Mouse (Mus musculus) midbrain, embryonic 16.5 days (tissue): ENCODE measurements at regions not wholly inside any gene's neighbourhood (a gene's known extent, or its start where the extent isn't known, plus 50 kb on each side); places are given as distances from the start of the nearest gene placed in this dataset.
"Not testable (repeated sequence)": the region's sequence is repeated elsewhere in the genome, so short reads cannot be mapped to it uniquely, and the experiment has no call there.

ENCODE experiments used
- ATAC-seq: fragments of 200-750 bp; cut with Nextera tagmentation; 2 replicates; pipeline ENCODE4 v1.8.0; 2017; ENCODE audit warnings: moderate TSS enrichment
- H3K27ac ChIP-seq: fragments of 300-500 bp; sonication (generic); 2 replicates; pipeline ENCODE4 v1.5.1; 2014; ENCODE audit warnings: mild to moderate bottlenecking, low read length, mixed read lengths
- H3K27me3 ChIP-seq: fragments of 300-500 bp; sonication (generic); 2 replicates; pipeline ENCODE4 v1.6.1; 2014; ENCODE audit warnings: low read depth, low read length, mixed read lengths; ENCODE audit not compliant: control insufficient read depth, insufficient read depth
- H3K36me3 ChIP-seq: fragments of 300-500 bp; sonication (generic); 2 replicates; pipeline ENCODE4 v1.6.1; 2014; ENCODE audit warnings: mild to moderate bottlenecking, low read length, moderate library complexity, mixed read lengths; ENCODE audit not compliant: control insufficient read depth, insufficient read depth
- H3K4me1 ChIP-seq: fragments of 300-500 bp; sonication (generic); 2 replicates; pipeline ENCODE4 v1.6.1; 2014; ENCODE audit warnings: mild to moderate bottlenecking, low read length, mixed read lengths; ENCODE audit not compliant: control insufficient read depth, insufficient read depth
- H3K4me2 ChIP-seq: fragments of 300-500 bp; sonication (generic); 2 replicates; pipeline ENCODE4 v1.6.1; 2014; ENCODE audit warnings: mild to moderate bottlenecking, low read length, mixed read lengths
- H3K4me3 ChIP-seq: fragments of 300-500 bp; sonication (generic); 2 replicates; pipeline ENCODE4 v1.5.1; 2014; ENCODE audit warnings: low read depth, mild to moderate bottlenecking, low read length, moderate library complexity, mixed read lengths
- H3K9ac ChIP-seq: fragments of 300-500 bp; sonication (generic); 2 replicates; pipeline ENCODE4 v1.6.1; 2014; ENCODE audit warnings: low read depth, low read length, mixed read lengths
- H3K9me3 ChIP-seq: fragments of 300-500 bp; sonication (generic); replicated peaks from 2 replicates; pipeline ENCODE4 v1.6.1; 2014; ENCODE audit warnings: mild to moderate bottlenecking, low read length, mixed read lengths; ENCODE audit not compliant: control insufficient read depth, poor library complexity, severe bottlenecking
- WGBS: fragments of 180-500 bp; shearing (Covaris S2); extraction: QIAGEN DNeasy Blood & Tissue Kit; methylation state at CpG from one replicate; pipeline ENCODE4 v1.1.7; 2014; 5-methylcytosine and 5-hydroxymethylcytosine counted together

DNA sequence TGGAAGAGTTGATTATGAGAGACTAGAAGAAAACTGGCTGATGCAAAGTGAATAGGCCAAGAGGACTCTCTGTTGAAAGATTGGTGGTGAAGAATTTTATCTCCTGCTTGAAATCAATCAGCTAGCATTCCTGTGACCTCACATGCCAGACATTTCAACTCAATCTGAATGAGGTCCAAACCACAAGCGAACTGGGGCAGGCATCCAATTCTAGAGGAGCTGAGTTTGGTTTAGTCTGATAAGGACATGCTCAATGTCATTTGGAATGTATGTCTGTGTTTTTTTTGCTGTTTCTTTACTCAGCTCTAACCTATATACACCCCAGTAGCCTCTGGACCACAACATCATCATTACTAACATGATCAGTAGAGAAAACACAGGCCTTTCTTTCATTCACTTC, 401.4 kb downstream of the 1190002N15Rik start:
- H3K4me1 ChIP-seq: no peaks in the 10 kb centered on the region
- no peak overlapping the region for H3K9ac ChIP-seq
- H3K4me3 ChIP-seq: no peak overlapping the region
- no peaks in the 10 kb centered on the region for H3K9me3 ChIP-seq
- no peak for ATAC-seq
- 86% methylated on average over 1 of the region's 1 CpGs for WGBS
- H3K27ac ChIP-seq: no peak overlapping the region
- no peaks in the 10 kb centered on the region for H3K27me3 ChIP-seq
- H3K4me2 ChIP-seq: no peak overlapping the region
- H3K36me3 ChIP-seq: no peaks in the 10 kb centered on the region

DNA sequence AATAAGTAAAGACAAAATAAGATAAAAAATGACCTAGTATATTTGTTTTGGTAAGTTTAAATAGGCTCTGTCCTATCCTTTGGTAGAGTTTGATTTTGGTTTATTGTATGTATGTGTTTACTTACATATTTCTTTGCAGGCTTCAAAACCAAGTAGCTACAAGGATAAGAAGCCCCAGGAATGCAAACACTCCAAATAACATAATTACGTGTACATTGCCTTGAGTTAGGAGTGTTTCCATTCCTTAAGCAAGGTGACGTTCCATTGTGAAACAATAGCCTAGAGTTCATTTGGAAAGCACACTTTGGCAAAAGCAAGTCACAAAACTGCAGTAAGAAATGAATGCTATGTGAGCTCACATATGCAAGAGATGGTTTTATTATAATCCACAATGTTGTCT, 404.2 kb downstream of the 1190002N15Rik start:
- Histone ChIP-seq H3K9me3 (no peaks in the 10 kb centered on the region), H3K4me1 (no peaks in the 10 kb centered on the region), H3K4me2 (no peak overlapping the region), H3K27me3 (no peaks in the 10 kb centered on the region), H3K27ac (no peak overlapping the region), H3K9ac (no peak overlapping the region), H3K4me3 (no peak overlapping the region), H3K36me3 (no peaks in the 10 kb centered on the region)
- ATAC-seq: no peak
- WGBS: 89% methylated on average over 2 of the region's 2 CpGs

DNA sequence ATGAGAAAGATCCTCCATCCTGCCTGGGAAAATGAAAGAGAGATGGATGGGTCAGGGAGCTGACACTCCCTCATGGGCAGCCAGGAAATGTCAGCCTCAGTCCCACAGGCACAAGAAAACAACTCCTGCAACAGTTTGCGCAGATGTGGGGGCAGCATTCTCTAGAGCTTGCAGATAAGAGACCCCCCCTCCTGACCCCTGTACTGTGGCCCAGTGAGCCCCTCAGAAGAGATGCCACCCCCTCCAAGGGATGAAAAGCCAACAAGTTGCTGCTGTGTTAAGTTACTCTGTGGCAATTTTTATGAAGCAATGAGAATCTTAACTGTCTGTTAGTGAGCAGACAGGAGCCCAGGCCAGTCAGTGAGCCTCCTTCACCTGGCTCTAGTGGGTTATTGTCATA, 406.5 kb downstream of the 1190002N15Rik start:
- no peaks in the 10 kb centered on the region for H3K4me1 ChIP-seq
- H3K4me3 ChIP-seq: no peak overlapping the region
- 85% methylated on average over 1 of the region's 1 CpGs for WGBS
- ATAC-seq: no peak
- no peaks in the 10 kb centered on the region for H3K36me3 ChIP-seq
- H3K9ac ChIP-seq: no peak overlapping the region
- H3K27me3 ChIP-seq: no peaks in the 10 kb centered on the region
- no peak overlapping the region for H3K27ac ChIP-seq
- no peaks in the 10 kb centered on the region for H3K9me3 ChIP-seq
- H3K4me2 ChIP-seq: no peak overlapping the region

DNA sequence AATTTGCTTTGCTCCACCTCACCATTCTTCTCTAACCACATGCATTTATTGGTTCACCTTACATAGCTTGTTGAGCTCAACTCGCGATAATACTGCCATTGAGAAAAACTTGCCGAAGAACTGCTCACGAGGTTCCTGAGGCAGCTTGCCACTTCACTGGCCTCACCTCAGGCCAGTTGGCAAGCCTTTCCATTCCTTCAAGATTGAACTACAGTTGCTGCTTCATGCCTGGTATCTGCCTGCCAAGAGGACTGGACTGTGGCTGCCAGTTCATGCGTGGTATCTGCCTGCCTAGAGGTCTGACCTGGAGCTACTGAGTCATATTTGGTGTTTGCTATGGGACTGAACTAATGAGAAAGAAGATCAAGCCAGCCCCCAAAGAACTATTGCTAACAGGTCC, 420.9 kb downstream of the 1190002N15Rik start:
- no peaks in the 10 kb centered on the region for H3K27me3 ChIP-seq
- H3K9ac ChIP-seq: no peak overlapping the region
- no peaks in the 10 kb centered on the region for H3K4me1 ChIP-seq
- ATAC-seq: no peak
- H3K4me2 ChIP-seq: no peak overlapping the region
- no peak overlapping the region for H3K4me3 ChIP-seq
- H3K27ac ChIP-seq: no peak overlapping the region
- H3K36me3 ChIP-seq: no peaks in the 10 kb centered on the region
- H3K9me3 ChIP-seq: no peaks in the 10 kb centered on the region
- WGBS: 96% methylated on average over 5 of the region's 5 CpGs

DNA sequence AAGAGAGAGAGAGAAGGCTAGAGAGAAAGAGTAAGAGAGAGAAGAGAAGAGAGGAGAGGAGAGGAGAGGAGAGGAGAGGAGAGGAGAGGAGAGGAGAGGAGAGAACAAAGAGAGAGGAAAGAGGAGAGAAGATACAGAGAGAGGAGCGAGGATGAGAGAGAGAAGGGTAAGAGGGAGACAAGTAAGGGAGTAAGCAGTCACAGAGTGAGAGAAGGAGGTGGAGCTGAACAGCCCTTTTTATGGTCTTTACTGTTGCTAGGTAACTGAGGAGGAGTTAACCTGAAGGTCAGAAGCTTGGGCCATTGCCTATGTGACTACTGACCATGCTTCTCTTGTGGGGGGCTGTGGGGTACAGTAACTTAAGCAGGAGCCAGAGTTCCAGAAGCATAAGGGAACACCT, 430.2 kb downstream of the 1190002N15Rik start:
- H3K4me2 ChIP-seq, H3K9ac ChIP-seq, H3K4me1 ChIP-seq, H3K9me3 ChIP-seq, H3K27me3 ChIP-seq, H3K4me3 ChIP-seq, H3K36me3 ChIP-seq, H3K27ac ChIP-seq, ATAC-seq: not testable (repeated sequence)
- WGBS: 77% methylated on average over 1 of the region's 1 CpGs

DNA sequence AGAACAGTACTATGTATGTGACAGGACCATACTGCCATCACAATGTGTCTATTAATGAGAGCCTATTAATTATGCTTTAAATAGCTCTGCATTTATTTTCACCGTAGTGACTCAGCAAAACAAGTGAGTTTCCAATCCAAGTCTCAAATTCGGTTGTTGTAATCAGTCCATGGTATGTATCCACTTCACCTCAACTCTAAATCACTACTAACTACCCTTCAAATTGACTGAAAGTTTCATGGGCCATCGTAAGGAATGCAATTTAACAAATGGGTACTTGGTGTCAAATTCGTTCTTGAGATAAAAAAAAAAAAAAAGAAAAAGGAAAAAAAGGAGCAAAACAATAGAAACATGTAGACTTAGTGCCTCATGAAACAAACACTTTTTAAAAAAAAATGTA, 433.2 kb downstream of the 1190002N15Rik start:
- Histone ChIP-seq H3K4me3 (no peak overlapping the region), H3K27ac (no peak overlapping the region), H3K9ac (no peak overlapping the region), H3K36me3 (no peaks in the 10 kb centered on the region), H3K9me3 (no peaks in the 10 kb centered on the region), H3K4me2 (no peak overlapping the region), H3K27me3 (no peaks in the 10 kb centered on the region), H3K4me1 (no peaks in the 10 kb centered on the region)
- WGBS: 93% methylated on average over 4 of the region's 4 CpGs
- ATAC-seq: no peak

DNA sequence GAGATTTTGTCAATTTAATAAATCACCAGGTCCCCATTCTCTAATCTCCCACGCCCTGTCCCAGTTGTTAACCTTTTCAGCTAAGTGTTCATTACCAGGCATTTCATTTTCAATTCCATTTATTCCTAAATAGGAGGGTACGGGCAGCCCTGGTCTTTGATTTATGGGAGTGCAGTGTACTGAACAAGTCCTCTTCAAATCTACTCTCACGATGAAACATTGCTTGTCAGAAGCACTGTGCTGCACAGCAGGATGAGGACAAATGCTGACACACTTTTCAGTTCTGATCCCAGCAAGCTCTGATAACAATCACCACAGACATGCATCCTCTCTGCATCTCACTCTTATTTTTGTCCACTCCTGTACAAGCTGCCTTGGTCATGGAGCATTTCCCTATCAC, 435.9 kb downstream of the 1190002N15Rik start:
- H3K9ac ChIP-seq: no peak overlapping the region
- H3K27me3 ChIP-seq: no peaks in the 10 kb centered on the region
- WGBS: 63% methylated on average over 3 of the region's 3 CpGs

DNA sequence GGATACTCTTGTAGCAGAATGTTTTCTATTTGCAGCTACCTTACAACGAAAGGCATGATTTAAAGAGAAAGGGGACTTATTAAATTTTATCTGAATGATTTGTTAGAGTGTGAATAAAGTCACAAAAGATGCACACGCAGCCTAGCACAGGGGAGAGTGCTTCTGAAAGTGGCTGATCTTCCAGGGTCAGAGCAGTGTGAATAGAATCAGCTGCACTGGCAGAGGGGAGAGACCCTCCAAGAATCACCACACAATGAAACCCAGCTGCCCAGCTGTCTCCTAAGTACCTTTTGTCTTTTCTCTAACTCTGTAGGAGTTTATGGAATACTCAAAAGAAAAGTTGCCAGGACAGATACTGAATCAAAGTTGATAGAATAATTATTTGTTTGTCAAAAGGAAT, 443.1 kb downstream of the 1190002N15Rik start:
- no peak overlapping the region for H3K4me3 ChIP-seq
- H3K4me2 ChIP-seq: no peak overlapping the region
- H3K27ac ChIP-seq: no peak overlapping the region
- no peak overlapping the region for H3K9ac ChIP-seq
- no peaks in the 10 kb centered on the region for H3K27me3 ChIP-seq
- no peak for ATAC-seq
- H3K4me1 ChIP-seq: 0 out of 2 replicates have a peak, but pooled peaks cover 2% of the 10 kb centered on the region
- 15% methylated on average over 2 of the region's 2 CpGs for WGBS
- no peaks in the 10 kb centered on the region for H3K9me3 ChIP-seq
- no peaks in the 10 kb centered on the region for H3K36me3 ChIP-seq

More for the DNA sequence above, 435.9 kb downstream of the 1190002N15Rik start:
- no peak for ATAC-seq
- Histone ChIP-seq H3K9me3 (no peaks in the 10 kb centered on the region), H3K4me1 (no peaks in the 10 kb centered on the region), H3K36me3 (no peaks in the 10 kb centered on the region), H3K27ac (no peak overlapping the region), H3K4me2 (no peak overlapping the region), H3K4me3 (no peak overlapping the region)

DNA sequence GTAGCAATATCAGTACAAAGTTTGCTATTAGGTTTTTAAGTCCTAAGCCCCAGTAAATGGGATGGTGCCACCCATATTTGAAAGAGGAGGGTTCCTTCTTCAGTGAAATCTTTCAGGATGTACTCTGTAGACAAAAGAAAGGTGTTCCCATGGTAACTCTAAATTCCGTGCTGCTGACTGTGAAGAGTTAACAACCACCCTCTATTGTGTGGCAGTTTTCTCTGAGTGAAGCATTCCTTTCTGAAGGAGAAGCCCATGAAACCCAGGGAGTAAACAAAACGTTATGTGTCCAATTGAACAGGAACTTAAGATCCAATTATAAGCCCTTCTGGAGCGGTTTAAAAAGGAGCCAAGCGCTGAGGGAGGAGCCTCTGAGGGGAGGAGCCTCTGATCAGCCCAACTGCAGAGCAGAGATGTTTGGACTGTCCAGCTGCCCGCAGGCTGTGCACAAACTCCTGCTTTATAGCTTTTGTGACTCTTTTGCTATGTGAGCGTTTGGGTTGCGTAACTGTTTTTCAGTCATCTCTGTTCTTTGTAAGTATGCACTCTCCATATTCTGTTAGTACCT, 446.1 kb downstream of the 1190002N15Rik start:
- WGBS: 32% methylated on average over 7 of the region's 7 CpGs
- Histone ChIP-seq H3K9ac (no peak overlapping the region), H3K4me2 (no peak overlapping the region; the same call in 1 of the 2 replicates), H3K27ac (no peak overlapping the region), H3K27me3 (no peaks in the 10 kb centered on the region), H3K36me3 (no peaks in the 10 kb centered on the region), H3K4me1 (0 out of 2 replicates have a peak, but pooled peaks cover 2% of the 10 kb centered on the region), H3K9me3 (no peaks in the 10 kb centered on the region), H3K4me3 (no peak overlapping the region)
- 0 out of 2 replicates have a peak, but pooled peaks have one; percentile 51 for ATAC-seq
